In genomic region chr8:69882021-69882756, GRCm38 (mm10) we compare ENCODE assay signal across 9 mouse cellular contexts. TPM values are rescaled to one million over a fixed set of nuclear protein-coding genes. Genes with fewer than 3 reads are reported as not detected.
DNase-seq lines count a peak whose midpoint lies in the region; ATAC-seq and TF ChIP-seq lines count a peak whose summit lies in the region.
"Had no signal": no experiment of that assay in that cellular context is flagged by ENCODE, and none has a peak within 500 bp of the region (broad histone marks: within the 10 kb centered on the region; RNA-seq: fewer than 3 reads in every experiment).

No protein-coding gene starts in this region.

- H3K27ac ChIP-seq in gastrocnemius, adult 2 months, result no peak overlapping the region
- no peak overlapping the region for H3K27ac ChIP-seq in liver, embryonic 12.5 days
- H3K27ac ChIP-seq in neural tube, embryonic 12.5 days, result no peak overlapping the region

- H3K9ac ChIP-seq in liver, embryonic 12.5 days, result no peak overlapping the region
- H3K9ac ChIP-seq in neural tube, embryonic 12.5 days, result peak overlapping the region; percentile 40

- ATAC-seq in liver, embryonic 12.5 days, result no peak
- peak; percentile 55 for ATAC-seq in neural tube, embryonic 12.5 days (ENCODE audit: low FRiP score, low read depth)
- ATAC-seq: Patski had no signal

- H3K36me3 ChIP-seq in liver, embryonic 12.5 days, result no peaks in the 10 kb centered on the region
- H3K36me3 ChIP-seq in neural tube, embryonic 12.5 days, result no peaks in the 10 kb centered on the region

- DNase-seq in gastrocnemius, adult 2 months, result peak; percentile 68
- no peak for DNase-seq in gastrocnemius, adult 18-20 months (ENCODE audit: low spot score)
- DNase-seq in adrenal gland, postnatal 14 days, result peak; percentile 70
- DNase-seq in gastrocnemius, postnatal 25 days, result peak; percentile 65
- DNase-seq in kidney, adult 18-20 months, result peak; percentile 58
- no peak for DNase-seq in MN1 (ENCODE audit: low spot score)

- 8% methylated on average over 102 of the region's 103 CpGs for WGBS in liver, embryonic 12.5 days (ENCODE audit: insufficient replicate concordance)
- 5% methylated on average over 103 of the region's 103 CpGs for WGBS in neural tube, embryonic 12.5 days

- H3K4me1 ChIP-seq in liver, embryonic 12.5 days, result peaks cover 21% of the 10 kb centered on the region
- peaks cover 20% of the 10 kb centered on the region for H3K4me1 ChIP-seq in neural tube, embryonic 12.5 days

- H3K27me3 ChIP-seq in liver, embryonic 12.5 days (replicated peaks), result peaks cover 100% of the 10 kb centered on the region
- H3K27me3 ChIP-seq in neural tube, embryonic 12.5 days (replicated peaks), result peaks cover 87% of the 10 kb centered on the region

- no peak for TF ChIP-seq CTCF in gastrocnemius, adult 2 months (IDR thresholded peaks at IDR 0.05)

- peaks cover 7% of the 10 kb centered on the region for H3K9me3 ChIP-seq in liver, embryonic 12.5 days (replicated peaks)
- H3K9me3 ChIP-seq in neural tube, embryonic 12.5 days, result no peaks in the 10 kb centered on the region

- intact Hi-C loops in gastrocnemius, adult 2 months (cut with DNase I), result no loop called here

- H3K4me3 ChIP-seq in gastrocnemius, adult 2 months, result peak overlapping the region; percentile 68
- peak overlapping the region; percentile 41 for H3K4me3 ChIP-seq in liver, embryonic 12.5 days
- peak overlapping the region; percentile 34 for H3K4me3 ChIP-seq in neural tube, embryonic 12.5 days

- H3K4me2 ChIP-seq in liver, embryonic 12.5 days, result peak overlapping the region; percentile 56
- H3K4me2 ChIP-seq in neural tube, embryonic 12.5 days (replicated peaks), result peak overlapping the region; percentile 56

RNA-seq across cellular contexts. Expression of gene Cilp2, which starts 5.3 kb away (rescaled TPM):
- total RNA-seq in gastrocnemius, adult 2 months (2021), result 10 to 100 TPM in 1 of 2 experiments, 1 to 10 TPM in 1; 3.5 to 18.9 TPM
- 1 to 10 TPM; 2.5 to 2.7 TPM for total RNA-seq in gastrocnemius, adult 18-20 months (2021)
- total RNA-seq in adrenal gland, postnatal 14 days (2021), result 0.07 and 0.15 TPM in 2 replicates
- 10 to 100 TPM in 1 of 2 experiments, 1 to 10 TPM in 1; 4.0 to 13.6 TPM for total RNA-seq in gastrocnemius, postnatal 25 days (2021)
- 0.14 and 0.33 TPM in 2 replicates for polyA plus RNA-seq in liver, embryonic 12.5 days (2016; fragmentation: Nextera tagmentation; extraction: Ambion mirVana)
- polyA plus RNA-seq in neural tube, embryonic 12.5 days (2016; fragmentation: Nextera tagmentation; extraction: Ambion mirVana), result 1.4 TPM in 2 replicates

RNA-seq across cellular contexts. Expression of gene Tssk6, which starts 19.8 kb away (rescaled TPM):
- not detected for total RNA-seq in gastrocnemius, adult 2 months (2021)
- total RNA-seq in gastrocnemius, adult 18-20 months (2021), result not detected
- total RNA-seq in adrenal gland, postnatal 14 days (2021), result 0.83 and 0.85 TPM in 2 replicates
- not detected for total RNA-seq in gastrocnemius, postnatal 25 days (2021)
- polyA plus RNA-seq in liver, embryonic 12.5 days (2016; fragmentation: Nextera tagmentation; extraction: Ambion mirVana), result 3.8 and 4.5 TPM in 2 replicates
- 4.1 and 4.3 TPM in 2 replicates for polyA plus RNA-seq in neural tube, embryonic 12.5 days (2016; fragmentation: Nextera tagmentation; extraction: Ambion mirVana)

RNA-seq across cellular contexts. Expression of gene Ndufa13, which starts 20.2 kb away (rescaled TPM):
- 100 to 1,000 TPM; 312 to 399 TPM for total RNA-seq in gastrocnemius, adult 2 months (2021)
- total RNA-seq in gastrocnemius, adult 18-20 months (2021), result 100 to 1,000 TPM; 347 to 364 TPM
- 239 and 250 TPM in 2 replicates for total RNA-seq in adrenal gland, postnatal 14 days (2021)
- total RNA-seq in gastrocnemius, postnatal 25 days (2021), result 100 to 1,000 TPM; 338 to 343 TPM
- 121 and 122 TPM in 2 replicates for polyA plus RNA-seq in liver, embryonic 12.5 days (2016; fragmentation: Nextera tagmentation; extraction: Ambion mirVana)
- 162 and 171 TPM in 2 replicates for polyA plus RNA-seq in neural tube, embryonic 12.5 days (2016; fragmentation: Nextera tagmentation; extraction: Ambion mirVana)

RNA-seq across cellular contexts. Expression of gene Yjefn3, which starts 20.3 kb away (rescaled TPM):
- 10 to 100 TPM in 1 of 2 experiments, 1 to 10 TPM in 1; 9.5 to 14.5 TPM for total RNA-seq in gastrocnemius, adult 2 months (2021)
- 1 to 10 TPM; 8.3 to 9.7 TPM for total RNA-seq in gastrocnemius, adult 18-20 months (2021)
- total RNA-seq in adrenal gland, postnatal 14 days (2021), result 5.7 and 6.7 TPM in 2 replicates
- 1 to 10 TPM; 5.6 to 6.9 TPM for total RNA-seq in gastrocnemius, postnatal 25 days (2021)
- polyA plus RNA-seq in liver, embryonic 12.5 days (2016; fragmentation: Nextera tagmentation; extraction: Ambion mirVana), result 0.74 and 0.86 TPM in 2 replicates
- 8.4 and 9.8 TPM in 2 replicates for polyA plus RNA-seq in neural tube, embryonic 12.5 days (2016; fragmentation: Nextera tagmentation; extraction: Ambion mirVana)

RNA-seq across cellular contexts. Expression of gene Pbx4, which starts 49.9 kb away (rescaled TPM):
- total RNA-seq in gastrocnemius, adult 2 months (2021), result not detected
- total RNA-seq in gastrocnemius, adult 18-20 months (2021), result not detected
- 1.3 and 1.8 TPM in 2 replicates for total RNA-seq in adrenal gland, postnatal 14 days (2021)
- not detected for total RNA-seq in gastrocnemius, postnatal 25 days (2021)
- polyA plus RNA-seq in liver, embryonic 12.5 days (2016; fragmentation: Nextera tagmentation; extraction: Ambion mirVana), result 3.1 and 3.2 TPM in 2 replicates
- polyA plus RNA-seq in neural tube, embryonic 12.5 days (2016; fragmentation: Nextera tagmentation; extraction: Ambion mirVana), result 41.6 and 46.8 TPM in 2 replicates

Comparison
In these comparisons a context has a peak if more than half of its experiments do, and no peak if none do; other contexts are left out.
1. DNase-seq: peak in gastrocnemius, adult 2 months (single experiment), adrenal gland, postnatal 14 days (single experiment), gastrocnemius, postnatal 25 days (single experiment) and kidney, adult 18-20 months (single experiment); none in gastrocnemius, adult 18-20 months (single experiment) and MN1 (single experiment).
2. Peak in every context shown above with its lines, with median percentiles within 50 percentile points of each other: H3K4me3 ChIP-seq.